Mouse (Mus musculus): ENCODE results near the gene Lancl3. TPM values are rescaled to one million over a fixed set of nuclear protein-coding genes. Genes with fewer than 3 reads are reported as not detected.

Gene Lancl3
- polyA plus RNA-seq, 1 experiment from 2014 or later = 3.1 TPM

- Histone ChIP-seq H3K36me3 (no peaks in the 10 kb centered on the region), H3K27ac (replicated peaks) (no peak overlapping the region), H3K4me3 (replicated peaks) (no peak overlapping the region), H3K9me3 (replicated peaks) (no peaks in the 10 kb centered on the region), H3K27me3 (replicated peaks) (no peaks in the 10 kb centered on the region), H3K4me2 (no peak overlapping the region), H3K4me1 (no peaks in the 10 kb centered on the region), H3K9ac (replicated peaks) (no peak overlapping the region)
- WGBS = 92% methylated on average over 3 of the region's 3 CpGs
- no peak for ATAC-seq (ENCODE audit: low FRiP score)
These were observed 22.9 kb downstream of the Lancl3 start for GRCm38 (mm10) chrX:9222412-9223221.

GRCm38 (mm10) chrX:9227105-9227504 lies 27.4 kb downstream of the Lancl3 start:
- no peaks in the 10 kb centered on the region for H3K9me3 ChIP-seq (replicated peaks)
- no peaks in the 10 kb centered on the region for H3K4me1 ChIP-seq
- no peak overlapping the region for H3K27ac ChIP-seq (replicated peaks)
- 80% methylated on average over 2 of the region's 2 CpGs for WGBS
- no peaks in the 10 kb centered on the region for H3K27me3 ChIP-seq (replicated peaks)
- no peak overlapping the region for H3K4me2 ChIP-seq
- no peak for ATAC-seq (ENCODE audit: low FRiP score)
- H3K4me3 ChIP-seq (replicated peaks) = no peak overlapping the region
- no peaks in the 10 kb centered on the region for H3K36me3 ChIP-seq
- no peak overlapping the region for H3K9ac ChIP-seq (replicated peaks)

GRCm38 (mm10) chrX:9240737-9241591 lies 41.3 kb downstream of the Lancl3 start:
- no peaks in the 10 kb centered on the region for H3K36me3 ChIP-seq
- H3K4me3 ChIP-seq (replicated peaks) = no peak overlapping the region
- no peaks in the 10 kb centered on the region for H3K4me1 ChIP-seq
- no peak overlapping the region for H3K9ac ChIP-seq (replicated peaks)
- WGBS = 57% methylated on average over 5 of the region's 5 CpGs
- H3K9me3 ChIP-seq (replicated peaks) = no peaks in the 10 kb centered on the region
- no peak overlapping the region for H3K4me2 ChIP-seq
- H3K27ac ChIP-seq (replicated peaks) = peak overlapping the region; percentile 51; the same call in 1 of the 2 replicates
- H3K27me3 ChIP-seq (replicated peaks) = no peaks in the 10 kb centered on the region
- ATAC-seq (ENCODE audit: low FRiP score) = no peak

- no peaks in the 10 kb centered on the region for H3K9me3 ChIP-seq (replicated peaks)
These were observed 43.7 kb downstream of the Lancl3 start for GRCm38 (mm10) chrX:9243381-9243864.

GRCm38 (mm10) chrX:9244603-9245336 lies 45.1 kb downstream of the Lancl3 start:
- H3K4me2 ChIP-seq = no peak overlapping the region
- no peaks in the 10 kb centered on the region for H3K9me3 ChIP-seq (replicated peaks)
- no peaks in the 10 kb centered on the region for H3K27me3 ChIP-seq (replicated peaks)
- H3K36me3 ChIP-seq = no peaks in the 10 kb centered on the region
- no peaks in the 10 kb centered on the region for H3K4me1 ChIP-seq
- WGBS = 77% methylated on average over 12 of the region's 12 CpGs
- H3K4me3 ChIP-seq (replicated peaks) = no peak overlapping the region
- ATAC-seq (ENCODE audit: low FRiP score) = no peak
- no peak overlapping the region for H3K9ac ChIP-seq (replicated peaks)
- no peak overlapping the region for H3K27ac ChIP-seq (replicated peaks)

More at GRCm38 (mm10) chrX:9243381-9243864, 43.7 kb downstream of the Lancl3 start:
- no peak overlapping the region for H3K27ac ChIP-seq (replicated peaks)
- H3K4me2 ChIP-seq = no peak overlapping the region
- 56% methylated on average over 8 of the region's 8 CpGs for WGBS
- no peak overlapping the region for H3K4me3 ChIP-seq (replicated peaks)
- H3K36me3 ChIP-seq = no peaks in the 10 kb centered on the region
- H3K27me3 ChIP-seq (replicated peaks) = no peaks in the 10 kb centered on the region
- H3K9ac ChIP-seq (replicated peaks) = no peak overlapping the region
- no peaks in the 10 kb centered on the region for H3K4me1 ChIP-seq
- no peak for ATAC-seq (ENCODE audit: low FRiP score)

GRCm38 (mm10) chrX:9248911-9249310 lies 49.2 kb downstream of the Lancl3 start:
- H3K4me3 ChIP-seq (replicated peaks) = no peak overlapping the region
- H3K27ac ChIP-seq (replicated peaks) = no peak overlapping the region
- no peaks in the 10 kb centered on the region for H3K36me3 ChIP-seq
- H3K9ac ChIP-seq (replicated peaks) = no peak overlapping the region
- ATAC-seq (ENCODE audit: low FRiP score) = no peak
- no peaks in the 10 kb centered on the region for H3K4me1 ChIP-seq
- WGBS = 56% methylated on average over 5 of the region's 5 CpGs
- no peak overlapping the region for H3K4me2 ChIP-seq
- no peaks in the 10 kb centered on the region for H3K27me3 ChIP-seq (replicated peaks)
- no peaks in the 10 kb centered on the region for H3K9me3 ChIP-seq (replicated peaks)

- Histone ChIP-seq H3K4me2 (no peak overlapping the region), H3K9ac (replicated peaks) (no peak overlapping the region), H3K27me3 (replicated peaks) (no peaks in the 10 kb centered on the region), H3K4me1 (no peaks in the 10 kb centered on the region), H3K27ac (replicated peaks) (no peak overlapping the region), H3K9me3 (replicated peaks) (no peaks in the 10 kb centered on the region), H3K36me3 (no peaks in the 10 kb centered on the region), H3K4me3 (replicated peaks) (no peak overlapping the region)
- ATAC-seq (ENCODE audit: low FRiP score) = no peak
- WGBS = 81% methylated on average over 10 of the region's 10 CpGs
These were observed 54.3 kb downstream of the Lancl3 start for GRCm38 (mm10) chrX:9253990-9254389.

- no peak overlapping the region for H3K4me2 ChIP-seq
- WGBS = 92% methylated on average over 3 of the region's 3 CpGs
- H3K27ac ChIP-seq (replicated peaks) = no peak overlapping the region
- no peaks in the 10 kb centered on the region for H3K36me3 ChIP-seq
- no peaks in the 10 kb centered on the region for H3K9me3 ChIP-seq (replicated peaks)
- no peak for ATAC-seq (ENCODE audit: low FRiP score)
- H3K4me3 ChIP-seq (replicated peaks) = no peak overlapping the region
- H3K27me3 ChIP-seq (replicated peaks) = no peaks in the 10 kb centered on the region
- H3K4me1 ChIP-seq = no peaks in the 10 kb centered on the region
- H3K9ac ChIP-seq (replicated peaks) = no peak overlapping the region
These were observed 55.2 kb downstream of the Lancl3 start for GRCm38 (mm10) chrX:9254901-9255300.

- Histone ChIP-seq H3K27me3 (replicated peaks) (no peaks in the 10 kb centered on the region), H3K4me2 (no peak within 1 kb of the TSS), H3K9ac (replicated peaks) (no peak within 1 kb of the TSS), H3K36me3 (no peaks in the 10 kb centered on the region), H3K4me1 (no peaks in the 10 kb centered on the region), H3K27ac (replicated peaks) (no peak within 1 kb of the TSS), H3K4me3 (replicated peaks) (no peak within 1 kb of the TSS), H3K9me3 (replicated peaks) (no peaks in the 10 kb centered on the region)
- no peak for ATAC-seq (ENCODE audit: low FRiP score)
- WGBS = 79% methylated on average over 5 of the region's 5 CpGs
These were observed 57.1 kb downstream of the Lancl3 start, which contains the start of gene Gm14862 for GRCm38 (mm10) chrX:9256766-9257165. Gene Gm14862, minus strand, starts transcription at chrX:9256899.

- Histone ChIP-seq H3K36me3 (no peaks in the 10 kb centered on the region), H3K4me1 (no peaks in the 10 kb centered on the region), H3K9ac (replicated peaks) (no peak overlapping the region), H3K27ac (replicated peaks) (no peak overlapping the region), H3K4me2 (no peak overlapping the region), H3K4me3 (replicated peaks) (no peak overlapping the region), H3K9me3 (replicated peaks) (no peaks in the 10 kb centered on the region), H3K27me3 (replicated peaks) (no peaks in the 10 kb centered on the region)
- ATAC-seq (ENCODE audit: low FRiP score) = no peak
- WGBS = 91% methylated on average over 7 of the region's 7 CpGs
These were observed 58.1 kb downstream of the Lancl3 start for GRCm38 (mm10) chrX:9257831-9258230.

GRCm38 (mm10) chrX:9259267-9259666 lies 59.6 kb downstream of the Lancl3 start:
- no peak for ATAC-seq (ENCODE audit: low FRiP score)
- WGBS = 75% methylated on average over 1 of the region's 1 CpGs
- H3K4me3 ChIP-seq (replicated peaks) = no peak overlapping the region
- H3K9ac ChIP-seq (replicated peaks) = no peak overlapping the region
- no peak overlapping the region for H3K27ac ChIP-seq (replicated peaks)
- H3K9me3 ChIP-seq (replicated peaks) = no peaks in the 10 kb centered on the region
- H3K27me3 ChIP-seq (replicated peaks) = no peaks in the 10 kb centered on the region
- H3K4me1 ChIP-seq = no peaks in the 10 kb centered on the region
- no peak overlapping the region for H3K4me2 ChIP-seq
- no peaks in the 10 kb centered on the region for H3K36me3 ChIP-seq
